7 mouse cellular contexts compared by ENCODE assay signal in genomic region chr10:122802218-122802617, GRCm38 (mm10).
DNase-seq lines count a peak whose midpoint lies in the region; ATAC-seq and TF ChIP-seq lines count a peak whose summit lies in the region.

No protein-coding gene starts in this region.

- no peaks in the 10 kb centered on the region for H3K27me3 ChIP-seq in lung, embryonic 16.5 days (ENCODE audit: control insufficient read depth, insufficient read depth, low read depth, low read length)
- peaks cover 5% of the 10 kb centered on the region; the same call in 1 of the 2 replicates for H3K27me3 ChIP-seq in forebrain, embryonic 12.5 days
- H3K27me3 ChIP-seq in intestine, postnatal 0 days (replicated peaks; ENCODE audit: control insufficient read depth, insufficient read depth, low read length): no peaks in the 10 kb centered on the region
- no peaks in the 10 kb centered on the region for H3K27me3 ChIP-seq in neural tube, embryonic 15.5 days (replicated peaks)

- H3K36me3 ChIP-seq in lung, embryonic 16.5 days (ENCODE audit: control insufficient read depth, insufficient read depth, low read length): no peaks in the 10 kb centered on the region
- no peaks in the 10 kb centered on the region for H3K36me3 ChIP-seq in forebrain, embryonic 12.5 days (replicated peaks)
- H3K36me3 ChIP-seq in intestine, postnatal 0 days (ENCODE audit: control insufficient read depth, insufficient read depth): no peaks in the 10 kb centered on the region; the same call in 1 of the 2 replicates
- no peaks in the 10 kb centered on the region for H3K36me3 ChIP-seq in neural tube, embryonic 15.5 days

- 0 out of 2 replicates have a peak, but pooled peaks cover 2% of the 10 kb centered on the region for H3K4me1 ChIP-seq in lung, embryonic 16.5 days (replicated peaks; ENCODE audit: control insufficient read depth, insufficient read depth, low read length)
- peaks cover under 1% of the 10 kb centered on the region for H3K4me1 ChIP-seq in forebrain, embryonic 12.5 days
- H3K4me1 ChIP-seq in intestine, postnatal 0 days (replicated peaks; ENCODE audit: control insufficient read depth, insufficient read depth, low read length): no peaks in the 10 kb centered on the region
- peaks cover 5% of the 10 kb centered on the region for H3K4me1 ChIP-seq in neural tube, embryonic 15.5 days

- ATAC-seq in lung, embryonic 16.5 days (ENCODE audit: low read depth): no peak
- ATAC-seq in forebrain, embryonic 12.5 days (ENCODE audit: low FRiP score): no peak
- no peak for ATAC-seq in intestine, postnatal 0 days
- no peak for ATAC-seq in neural tube, embryonic 15.5 days (ENCODE audit: low FRiP score)
- no peak for ATAC-seq in inflammation-experienced regulatory T-cells, adult 6 months

- TF ChIP-seq CTCF in intestine, postnatal 0 days (IDR thresholded peaks at IDR 0.05; ENCODE audit: low read depth): peak; percentile 50

- no peak overlapping the region for H3K27ac ChIP-seq in lung, embryonic 16.5 days (ENCODE audit: low read length)
- no peak overlapping the region for H3K27ac ChIP-seq in forebrain, embryonic 12.5 days
- no peak overlapping the region for H3K27ac ChIP-seq in intestine, postnatal 0 days (ENCODE audit: low read depth, low read length)
- H3K27ac ChIP-seq in neural tube, embryonic 15.5 days (replicated peaks): no peak overlapping the region

- 24% methylated on average over 30 of the region's 30 CpGs for WGBS in lung, embryonic 16.5 days
- 40% methylated on average over 30 of the region's 30 CpGs for WGBS in forebrain, embryonic 12.5 days
- WGBS in intestine, postnatal 0 days: 41% methylated on average over 30 of the region's 30 CpGs
- WGBS in neural tube, embryonic 15.5 days: 42% methylated on average over 30 of the region's 30 CpGs

- peak overlapping the region; percentile 62 for H3K9ac ChIP-seq in lung, embryonic 16.5 days (ENCODE audit: low read length)
- no peak overlapping the region for H3K9ac ChIP-seq in forebrain, embryonic 12.5 days
- no peak overlapping the region for H3K9ac ChIP-seq in intestine, postnatal 0 days (ENCODE audit: low read depth, low read length)
- no peak overlapping the region for H3K9ac ChIP-seq in neural tube, embryonic 15.5 days (replicated peaks)

- no peak for DNase-seq in lung, postnatal 25 days (ENCODE audit: low spot score)
- no peak for DNase-seq in frontal cortex, adult 2 months (ENCODE audit: extremely low spot score in 1 of 2, low spot score in 1 of 2)

- H3K4me2 ChIP-seq in lung, embryonic 16.5 days (ENCODE audit: low read depth, low read length): peak overlapping the region; percentile 59
- H3K4me2 ChIP-seq in forebrain, embryonic 12.5 days: peak overlapping the region; percentile 49
- peak overlapping the region; percentile 48 for H3K4me2 ChIP-seq in intestine, postnatal 0 days (replicated peaks; ENCODE audit: low read depth)
- peak overlapping the region; percentile 41 for H3K4me2 ChIP-seq in neural tube, embryonic 15.5 days

- no peaks in the 10 kb centered on the region for H3K9me3 ChIP-seq in lung, embryonic 16.5 days (ENCODE audit: control insufficient read depth, low read length)
- no peaks in the 10 kb centered on the region for H3K9me3 ChIP-seq in forebrain, embryonic 12.5 days
- no peaks in the 10 kb centered on the region for H3K9me3 ChIP-seq in intestine, postnatal 0 days (ENCODE audit: control insufficient read depth)
- no peaks in the 10 kb centered on the region for H3K9me3 ChIP-seq in neural tube, embryonic 15.5 days (replicated peaks)

- peak overlapping the region; percentile 40 for H3K4me3 ChIP-seq in lung, embryonic 16.5 days (ENCODE audit: low read length)
- peak overlapping the region; percentile 25 for H3K4me3 ChIP-seq in forebrain, embryonic 12.5 days (replicated peaks)
- no peak overlapping the region; the same call in 1 of the 2 replicates for H3K4me3 ChIP-seq in intestine, postnatal 0 days (ENCODE audit: low read depth, low read length)
- no peak overlapping the region for H3K4me3 ChIP-seq in neural tube, embryonic 15.5 days (replicated peaks)

Comparison
In these comparisons a context has a peak if more than half of its experiments do, and no peak if none do; other contexts are left out.
1. H3K4me3 ChIP-seq: peak in lung, embryonic 16.5 days (single experiment) and forebrain, embryonic 12.5 days (single experiment); none in intestine, postnatal 0 days (single experiment) and neural tube, embryonic 15.5 days (single experiment).
2. Peak in every context shown above with its lines, with median percentiles within 50 percentile points of each other: H3K4me2 ChIP-seq.